Mouse (Mus musculus): ENCODE data around the gene Vmn2r-ps130. TPM values are rescaled to one million over a fixed set of nuclear protein-coding genes. Genes with fewer than 3 reads are reported as not detected.

Gene Vmn2r-ps130
- total RNA-seq (2023): not detected

DNA sequence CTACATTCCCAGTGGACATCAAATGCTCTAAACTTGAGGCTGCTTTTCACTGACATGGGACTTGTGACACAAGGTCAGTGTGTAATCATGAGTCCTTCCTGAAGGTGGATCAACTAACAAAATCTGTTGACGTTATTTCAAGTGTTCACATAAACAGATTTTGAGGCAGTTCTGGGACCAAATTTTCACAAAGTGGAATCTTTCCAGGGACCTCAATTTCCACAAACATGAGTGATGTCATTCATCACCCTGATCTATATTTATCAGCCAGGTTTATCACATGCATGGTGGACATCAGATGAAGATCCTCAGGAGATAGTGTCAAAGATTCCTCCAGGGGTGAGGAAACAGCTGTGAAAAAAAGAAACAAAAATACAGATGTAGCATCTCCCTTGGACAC is at the start of gene Vmn2r-ps130:
TSS of gene Vmn2r-ps130 (plus strand) at position 301 of the 400 bp plus-strand sequence.

Other genes starting within 250 kb of the Vmn2r-ps130 start
- 14.4 TPM for gene Zfp945, start 194.0 kb upstream of the Vmn2r-ps130 start, total RNA-seq (2023)
- not detected for gene Vmn2r113, start 118.2 kb upstream of the Vmn2r-ps130 start, total RNA-seq (2023)
- gene Zfp40, start 132.1 kb downstream of the Vmn2r-ps130 start, total RNA-seq (2023): 2.5 TPM

All from CD4-positive naive resting alpha-beta T cell, adult 76 days (primary cell).